Mouse (Mus musculus): ENCODE results near the gene Pclaf. TPM values are rescaled to one million over a fixed set of nuclear protein-coding genes. Genes with fewer than 3 reads are reported as not detected.
A peak's percentile ranks its signal among the peaks of the same experiment; 100 is the strongest.

Pclaf gene
- polyA plus RNA-seq, 1 experiment from 2014 or later = 345 TPM

- Histone ChIP-seq H3K9me3 (no peaks in the 10 kb centered on the region), H3K4me1 (peaks cover 16% of the 10 kb centered on the region; the same call in 1 of the 2 replicates), H3K27me3 (replicated peaks; ENCODE audit: low read depth, poor library complexity, severe bottlenecking) (no peaks in the 10 kb centered on the region), H3K27ac (replicated peaks) (peak overlapping the region; percentile 92), H3K4me3 (peak overlapping the region; percentile 89), H3K36me3 (replicated peaks) (peaks cover 21% of the 10 kb centered on the region)
- DNase-seq (ENCODE audit: low spot score) = no peak
- 15% methylated on average over 4 of the region's 4 CpGs for WGBS
These were observed 19.8 kb downstream of the Pclaf start for GRCm38 (mm10) chr9:65909837-65910236.

- Histone ChIP-seq H3K36me3 (replicated peaks) (no peaks in the 10 kb centered on the region), H3K4me1 (peaks cover 9% of the 10 kb centered on the region; the same call in 1 of the 2 replicates), H3K27ac (replicated peaks) (no peak overlapping the region), H3K27me3 (replicated peaks; ENCODE audit: low read depth, poor library complexity, severe bottlenecking) (no peaks in the 10 kb centered on the region), H3K4me3 (no peak overlapping the region), H3K9me3 (no peaks in the 10 kb centered on the region)
- WGBS = 82% methylated on average over 2 of the region's 2 CpGs
- no peak for DNase-seq (ENCODE audit: low spot score)
These were observed 23.9 kb downstream of the Pclaf start for GRCm38 (mm10) chr9:65913976-65914375.

- H3K27ac ChIP-seq (replicated peaks) = no peak overlapping the region
- no peaks in the 10 kb centered on the region for H3K27me3 ChIP-seq (replicated peaks; ENCODE audit: low read depth, poor library complexity, severe bottlenecking)
- no peak for DNase-seq (ENCODE audit: low spot score)
- 79% methylated on average over 1 of the region's 1 CpGs for WGBS
- H3K36me3 ChIP-seq (replicated peaks) = no peaks in the 10 kb centered on the region
- H3K9me3 ChIP-seq = no peaks in the 10 kb centered on the region
- no peak overlapping the region for H3K4me3 ChIP-seq
- no peaks in the 10 kb centered on the region for H3K4me1 ChIP-seq
These were observed 27.0 kb downstream of the Pclaf start for GRCm38 (mm10) chr9:65917015-65917414.

GRCm38 (mm10) chr9:65928456-65928855, 38.4 kb downstream of the Pclaf start:
- no peak for DNase-seq (ENCODE audit: low spot score)
- H3K27me3 ChIP-seq (replicated peaks; ENCODE audit: low read depth, poor library complexity, severe bottlenecking) = no peaks in the 10 kb centered on the region
- H3K27ac ChIP-seq (replicated peaks) = no peak overlapping the region
- no peaks in the 10 kb centered on the region for H3K36me3 ChIP-seq (replicated peaks)
- H3K4me1 ChIP-seq = no peaks in the 10 kb centered on the region
- no peaks in the 10 kb centered on the region for H3K9me3 ChIP-seq
- H3K4me3 ChIP-seq = no peak overlapping the region

GRCm38 (mm10) chr9:65929826-65930225, 39.8 kb downstream of the Pclaf start:
- H3K27me3 ChIP-seq (replicated peaks; ENCODE audit: low read depth, poor library complexity, severe bottlenecking) = no peaks in the 10 kb centered on the region
- no peaks in the 10 kb centered on the region for H3K36me3 ChIP-seq (replicated peaks)
- H3K27ac ChIP-seq (replicated peaks) = no peak overlapping the region
- no peak overlapping the region for H3K4me3 ChIP-seq
- no peaks in the 10 kb centered on the region for H3K9me3 ChIP-seq
- H3K4me1 ChIP-seq = no peaks in the 10 kb centered on the region
- no peak for DNase-seq (ENCODE audit: low spot score)

- no peaks in the 10 kb centered on the region for H3K9me3 ChIP-seq
- no peaks in the 10 kb centered on the region for H3K36me3 ChIP-seq (replicated peaks)
- no peak for DNase-seq (ENCODE audit: low spot score)
- no peaks in the 10 kb centered on the region for H3K27me3 ChIP-seq (replicated peaks; ENCODE audit: low read depth, poor library complexity, severe bottlenecking)
- no peaks in the 10 kb centered on the region for H3K4me1 ChIP-seq
- 91% methylated on average over 2 of the region's 2 CpGs for WGBS
- no peak overlapping the region for H3K4me3 ChIP-seq
- no peak overlapping the region for H3K27ac ChIP-seq (replicated peaks)
These were observed 47.5 kb downstream of the Pclaf start for GRCm38 (mm10) chr9:65937566-65937965.

GRCm38 (mm10) chr9:65951082-65951587, 61.1 kb downstream of the Pclaf start:
- Histone ChIP-seq H3K4me3 (no peak overlapping the region), H3K27ac (replicated peaks) (no peak overlapping the region), H3K9me3 (no peaks in the 10 kb centered on the region), H3K4me1 (no peaks in the 10 kb centered on the region), H3K36me3 (replicated peaks) (peaks cover 23% of the 10 kb centered on the region), H3K27me3 (replicated peaks; ENCODE audit: low read depth, poor library complexity, severe bottlenecking) (no peaks in the 10 kb centered on the region)
- no peak for DNase-seq (ENCODE audit: low spot score)
- 87% methylated on average over 3 of the region's 3 CpGs for WGBS

Other genes with a start within 250 kb of the Pclaf start
- gene Oaz2, start 222.2 kb upstream of the Pclaf start, polyA plus RNA-seq (2016; fragmentation: Nextera tagmentation; extraction: Ambion mirVana) = 251 and 270 TPM in 2 replicates
- 6.9 and 7.0 TPM in 2 replicates for gene Zfp609, start 62.7 kb upstream of the Pclaf start, polyA plus RNA-seq (2016; fragmentation: Nextera tagmentation; extraction: Ambion mirVana)
- gene Trip4, start 18.6 kb downstream of the Pclaf start, polyA plus RNA-seq (2016; fragmentation: Nextera tagmentation; extraction: Ambion mirVana) = 31.7 and 34.1 TPM in 2 replicates
- 18.7 and 19.4 TPM in 2 replicates for gene Csnk1g1, start 18.7 kb downstream of the Pclaf start, polyA plus RNA-seq (2016; fragmentation: Nextera tagmentation; extraction: Ambion mirVana)
- 471 and 486 TPM in 2 replicates for gene Ppib, start 170.0 kb downstream of the Pclaf start, polyA plus RNA-seq (2016; fragmentation: Nextera tagmentation; extraction: Ambion mirVana)
- gene Snx22, start 179.5 kb downstream of the Pclaf start, polyA plus RNA-seq (2016; fragmentation: Nextera tagmentation; extraction: Ambion mirVana) = 3.6 and 3.7 TPM in 2 replicates
- 124 and 129 TPM in 2 replicates for gene Snx1, start 236.3 kb downstream of the Pclaf start, polyA plus RNA-seq (2016; fragmentation: Nextera tagmentation; extraction: Ambion mirVana)
- gene Ciao2a, start 236.4 kb downstream of the Pclaf start, polyA plus RNA-seq (2016; fragmentation: Nextera tagmentation; extraction: Ambion mirVana) = 159 and 162 TPM in 2 replicates

Data from embryonic facial prominence, embryonic 10.5 days (tissue).